Mouse (Mus musculus) myocyte (in vitro differentiated cells): ENCODE results near the gene Slc37a3. TPM values are rescaled to one million over a fixed set of nuclear protein-coding genes. Genes with fewer than 3 reads are reported as not detected.
"Not testable (repeated sequence)": the region's sequence is repeated elsewhere in the genome, so short reads cannot be mapped to it uniquely, and the experiment has no call there.

Experiments used
- H3K27me3 ChIP-seq: one replicate; pipeline ENCODE4 v1.6.1; 2011; ENCODE audit not compliant: control insufficient read depth, insufficient read depth, insufficient read length
- H3K36me3 ChIP-seq: one replicate; pipeline ENCODE4 v1.6.1; 2011; ENCODE audit not compliant: control insufficient read depth, insufficient read depth
- H3K4me2 ChIP-seq: one replicate; pipeline ENCODE4 v1.6.1; 2011; ENCODE audit warnings: low read depth, control low read depth
- H3K4me3 ChIP-seq: one replicate; pipeline ENCODE4 v1.5.1; 2011; ENCODE audit warnings: mild to moderate bottlenecking, control low read depth, moderate library complexity
- H3K79me2 ChIP-seq: one replicate; pipeline ENCODE4 v1.6.1; 2011; ENCODE audit not compliant: control insufficient read depth, insufficient read depth
- H3ac ChIP-seq: one replicate; pipeline ENCODE4 v1.6.1; 2011; ENCODE audit not compliant: control insufficient read depth, insufficient read length
- CEBPB ChIP-seq: IDR thresholded peaks from 2 replicates; pipeline ENCODE4 v1.6.1; 2011; ENCODE audit warnings: mild to moderate bottlenecking, moderate library complexity; ENCODE audit not compliant: poor library complexity, insufficient read depth, severe bottlenecking
- E2F4 ChIP-seq: IDR thresholded peaks from one replicate; pipeline ENCODE4 v1.6.1; 2011; ENCODE audit warnings: mild to moderate bottlenecking, control low read depth, moderate library complexity; ENCODE audit not compliant: insufficient read depth
- MAX ChIP-seq: IDR thresholded peaks from one replicate; pipeline ENCODE4 v1.6.1; 2011; ENCODE audit warnings: low read depth, mild to moderate bottlenecking, control low read depth
- MYOD1 ChIP-seq, 3 experiments: IDR thresholded peaks; one replicate each; pipeline ENCODE4 v1.6.1; 2011; ENCODE audit warnings: control low read depth in 2 of 3, low read depth in 2 of 3, mild to moderate bottlenecking in 2 of 3, moderate library complexity in 1 of 3; ENCODE audit not compliant: insufficient read length in 2 of 3, control insufficient read depth in 1 of 3
- MYOG ChIP-seq, 3 experiments: IDR thresholded peaks; one replicate each; pipeline ENCODE4 v1.6.1; 2011; ENCODE audit warnings: control low read depth in 2 of 3, low read depth in 2 of 3, mild to moderate bottlenecking in 2 of 3; ENCODE audit not compliant: insufficient read length in 2 of 3, control insufficient read depth in 1 of 3, insufficient read depth in 1 of 3
- POLR2A ChIP-seq: IDR thresholded peaks from one replicate; pipeline ENCODE4 v1.6.1; 2011; ENCODE audit warnings: low read depth, mild to moderate bottlenecking, control low read depth, moderate library complexity; ENCODE audit not compliant: insufficient read length
- POLR2AphosphoS2 ChIP-seq: IDR thresholded peaks from one replicate; pipeline ENCODE4 v1.6.1; 2011; ENCODE audit warnings: low read depth, control low read depth; ENCODE audit not compliant: insufficient read length
- REST ChIP-seq: IDR thresholded peaks from one replicate; pipeline ENCODE4 v1.6.1; 2011; ENCODE audit warnings: mild to moderate bottlenecking, control low read depth, moderate library complexity; ENCODE audit not compliant: insufficient read depth, insufficient read length
- SRF ChIP-seq: IDR thresholded peaks from one replicate; pipeline ENCODE4 v1.6.1; 2011; ENCODE audit warnings: low read depth; ENCODE audit not compliant: control insufficient read depth, insufficient read length
- TCF12 ChIP-seq: IDR thresholded peaks from one replicate; pipeline ENCODE4 v1.6.1; 2011; ENCODE audit warnings: mild to moderate bottlenecking, control low read depth; ENCODE audit not compliant: poor library complexity, insufficient read depth, severe bottlenecking
- TCF3 ChIP-seq: IDR thresholded peaks from one replicate; pipeline ENCODE4 v1.6.1; 2011; ENCODE audit warnings: low read depth, control low read depth; ENCODE audit not compliant: insufficient read length
- USF1 ChIP-seq: IDR thresholded peaks from one replicate; pipeline ENCODE4 v1.6.1; 2011; ENCODE audit warnings: low read depth, mild to moderate bottlenecking, control low read depth, moderate library complexity
- polyA plus RNA-seq: library from polyadenylated mRNA; unstranded; fragments of >200 nt; fragmentation: generic; extraction: Trizol; gene quantifications from one replicate; pipeline ENCODE4 v1.2.1, GENCODE M21; 2012; ENCODE audit warnings: missing spikeins

Gene Slc37a3
- polyA plus RNA-seq, 1 experiment, result 18.3 TPM

- Histone ChIP-seq H3K36me3 (peaks cover 3% of the 10 kb centered on the region), H3K4me3 (no peak overlapping the region), H3K4me2 (peak overlapping the region; percentile 59), H3K79me2 (no peaks in the 10 kb centered on the region), H3K27me3 (no peaks in the 10 kb centered on the region), H3ac (no peak overlapping the region)
- TF ChIP-seq CEBPB (no peak), MYOD1 (IDR thresholded peaks at IDR 0.05; ENCODE audit: control insufficient read depth in 1 of 3, insufficient read length in 2 of 3, low read depth in 2 of 3) (no peak), MYOG (IDR thresholded peaks at IDR 0.05; ENCODE audit: control insufficient read depth in 1 of 3, insufficient read depth in 1 of 3, insufficient read length in 2 of 3, low read depth in 2 of 3) (peak in 1 of 3 experiments; percentile 13), POLR2AphosphoS2 (no peak), TCF12 (no peak), SRF (no peak), E2F4 (no peak), TCF3 (no peak)
Measured at GRCm38 (mm10) chr6:39372727-39373126, 4.7 kb downstream of the Slc37a3 start.

GRCm38 (mm10) chr6:39372042-39372441 is 5.4 kb downstream of the Slc37a3 start:
- Histone ChIP-seq H3ac (no peak overlapping the region), H3K79me2 (no peaks in the 10 kb centered on the region), H3K27me3 (no peaks in the 10 kb centered on the region), H3K4me2 (peak overlapping the region; percentile 59), H3K4me3 (no peak overlapping the region), H3K36me3 (peaks cover 3% of the 10 kb centered on the region)
- no peak for TF ChIP-seq REST
- TF ChIP-seq POLR2A, result no peak
- no peak for TF ChIP-seq TCF12
- TF ChIP-seq MYOG (IDR thresholded peaks at IDR 0.05; ENCODE audit: control insufficient read depth in 1 of 3, insufficient read depth in 1 of 3, insufficient read length in 2 of 3, low read depth in 2 of 3), result no peak
- TF ChIP-seq MYOD1 (IDR thresholded peaks at IDR 0.05; ENCODE audit: control insufficient read depth in 1 of 3, insufficient read length in 2 of 3, low read depth in 2 of 3), result no peak
- TF ChIP-seq MAX, result no peak
- TF ChIP-seq POLR2AphosphoS2, result no peak
- no peak for TF ChIP-seq E2F4
- TF ChIP-seq USF1, result no peak
- no peak for TF ChIP-seq SRF
- TF ChIP-seq CEBPB, result no peak
- TF ChIP-seq TCF3, result no peak

GRCm38 (mm10) chr6:39369631-39370030 is 7.8 kb downstream of the Slc37a3 start:
- Histone ChIP-seq H3K79me2 (no peaks in the 10 kb centered on the region), H3K4me3 (no peak overlapping the region), H3K36me3 (peaks cover 3% of the 10 kb centered on the region), H3K27me3 (no peaks in the 10 kb centered on the region), H3ac (no peak overlapping the region), H3K4me2 (no peak overlapping the region)
- TF ChIP-seq REST, result no peak
- TF ChIP-seq TCF12, result no peak
- TF ChIP-seq MYOG (IDR thresholded peaks at IDR 0.05; ENCODE audit: control insufficient read depth in 1 of 3, insufficient read depth in 1 of 3, insufficient read length in 2 of 3, low read depth in 2 of 3), result no peak
- TF ChIP-seq POLR2AphosphoS2, result no peak
- TF ChIP-seq TCF3, result no peak
- no peak for TF ChIP-seq SRF
- no peak for TF ChIP-seq POLR2A
- TF ChIP-seq E2F4, result no peak
- TF ChIP-seq MAX, result no peak
- no peak for TF ChIP-seq MYOD1 (IDR thresholded peaks at IDR 0.05; ENCODE audit: control insufficient read depth in 1 of 3, insufficient read length in 2 of 3, low read depth in 2 of 3)
- no peak for TF ChIP-seq CEBPB
- TF ChIP-seq USF1, result no peak

- H3K4me3 ChIP-seq, result no peak overlapping the region
- no peak overlapping the region for H3ac ChIP-seq
- TF ChIP-seq MYOD1 (IDR thresholded peaks at IDR 0.05; ENCODE audit: control insufficient read depth in 1 of 3, insufficient read length in 2 of 3, low read depth in 2 of 3) (no peak), MYOG (IDR thresholded peaks at IDR 0.05; ENCODE audit: control insufficient read depth in 1 of 3, insufficient read depth in 1 of 3, insufficient read length in 2 of 3, low read depth in 2 of 3) (no peak), E2F4 (no peak), CEBPB (no peak), SRF (no peak), TCF12 (no peak), REST (no peak), MAX (no peak), POLR2A (no peak), POLR2AphosphoS2 (no peak), TCF3 (no peak), USF1 (no peak)
- no peaks in the 10 kb centered on the region for H3K27me3 ChIP-seq
- no peaks in the 10 kb centered on the region for H3K79me2 ChIP-seq
- peaks cover 6% of the 10 kb centered on the region for H3K36me3 ChIP-seq
- H3K4me2 ChIP-seq, result no peak overlapping the region
Measured at GRCm38 (mm10) chr6:39362684-39363083, 14.8 kb downstream of the Slc37a3 start.

GRCm38 (mm10) chr6:39359207-39359606 is 18.3 kb downstream of the Slc37a3 start:
- H3K4me2 ChIP-seq, H3K4me3 ChIP-seq, H3K27me3 ChIP-seq, H3K79me2 ChIP-seq, H3ac ChIP-seq: not testable (repeated sequence)
- H3K36me3 ChIP-seq, result peaks cover 11% of the 10 kb centered on the region
